Mouse (Mus musculus) liver, adult 2 months (tissue): ENCODE measurements around the gene Tmem243.

ENCODE experiments used
- CTCF ChIP-seq: fragments of 200-500 bp; IDR thresholded peaks from 2 replicates; pipeline ENCODE4 v1.5.1; 2011; ENCODE audit warnings: low read depth, low read length, control low read depth
- POLR2A ChIP-seq: fragments of 200-500 bp; IDR thresholded peaks from 2 replicates; pipeline ENCODE4 v1.6.1; 2011; ENCODE audit warnings: low read length, control low read depth; ENCODE audit not compliant: insufficient read depth; ENCODE audit errors: extremely low read depth

- TF ChIP-seq POLR2A (no peak), CTCF (no peak)
These were observed 7.8 kb upstream of the Tmem243 start for GRCm38 (mm10) chr5:9092716-9093115.
